Mouse (Mus musculus): ENCODE results near the gene Adamts14.
A peak's percentile ranks its signal among the peaks of the same experiment; 100 is the strongest.

Adamts14 gene

GRCm38 (mm10) chr10:61273081-61273843, at the start of gene Adamts14:
TSS of gene Adamts14 (minus strand) at chr10:61273438.
- DNase-seq (ENCODE audit: low read depth) = peak; percentile 67

DNA sequence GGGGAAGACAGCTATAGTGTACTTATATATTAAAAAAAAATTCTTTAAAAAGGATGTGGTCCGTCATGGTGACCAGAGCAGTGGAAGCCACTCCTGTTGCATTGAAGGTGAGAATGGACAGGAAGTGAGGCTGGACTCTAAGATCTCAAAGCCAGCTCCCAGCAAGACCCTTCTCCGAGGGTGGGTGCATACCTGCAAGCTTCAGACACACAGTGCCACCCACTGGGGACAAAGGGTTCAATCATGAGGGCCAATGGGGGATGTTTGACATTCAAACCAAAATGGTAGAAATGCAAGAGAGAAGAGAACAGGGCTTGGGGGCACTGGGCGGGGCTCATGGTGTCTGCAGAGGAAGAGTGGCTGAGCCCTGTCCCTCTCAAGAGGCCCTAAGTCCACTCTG, 45.3 kb upstream of the Adamts14 start:
- DNase-seq (ENCODE audit: low read depth) = no peak

- no peak for DNase-seq (ENCODE audit: low read depth)
Observed at GRCm38 (mm10) chr10:61315324-61315880, 42.2 kb upstream of the Adamts14 start.

GRCm38 (mm10) chr10:61313750-61314149, 40.5 kb upstream of the Adamts14 start:
- no peak for DNase-seq (ENCODE audit: low read depth)

DNA sequence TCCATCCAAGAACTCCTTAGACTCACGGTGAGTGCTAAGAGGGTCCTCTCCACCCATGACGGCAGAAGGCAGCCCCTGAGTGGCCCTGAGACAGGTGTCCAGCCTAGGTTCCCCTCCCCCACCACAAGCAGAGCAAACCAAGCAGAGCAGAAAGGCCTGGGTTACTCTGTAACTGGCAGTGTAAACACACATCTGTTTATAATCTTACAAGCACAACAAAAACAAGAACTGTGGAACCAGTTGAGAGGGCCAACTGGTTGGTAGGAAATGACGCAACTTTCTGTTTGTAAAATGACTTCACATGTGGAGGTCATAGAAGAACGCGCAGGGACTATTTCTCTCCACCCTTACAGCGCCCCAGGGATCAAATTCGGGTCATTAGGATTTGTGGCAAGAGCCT, 39.5 kb upstream of the Adamts14 start:
- peak; percentile 67 for DNase-seq (ENCODE audit: low read depth)

DNA sequence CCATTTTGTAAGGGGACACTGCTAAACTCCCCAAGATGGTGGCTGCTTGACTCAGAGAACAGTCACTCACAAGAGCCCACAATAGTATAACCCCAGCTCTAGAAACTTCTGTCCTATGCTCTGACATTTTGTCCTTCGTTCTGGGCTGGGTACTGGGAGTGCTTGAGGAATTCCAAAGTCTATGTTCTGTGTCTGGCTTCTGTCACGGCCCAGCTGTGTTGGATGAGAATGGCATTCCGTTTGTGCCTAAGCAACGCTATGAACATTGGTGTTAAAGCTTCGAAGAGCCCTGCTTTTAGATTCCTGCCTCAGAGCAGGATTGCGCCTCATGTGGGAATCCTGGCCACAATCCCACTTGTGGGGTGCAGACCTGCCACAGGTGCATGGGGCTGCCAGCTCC, 38.9 kb upstream of the Adamts14 start:
- no peak for DNase-seq (ENCODE audit: low read depth)

DNA sequence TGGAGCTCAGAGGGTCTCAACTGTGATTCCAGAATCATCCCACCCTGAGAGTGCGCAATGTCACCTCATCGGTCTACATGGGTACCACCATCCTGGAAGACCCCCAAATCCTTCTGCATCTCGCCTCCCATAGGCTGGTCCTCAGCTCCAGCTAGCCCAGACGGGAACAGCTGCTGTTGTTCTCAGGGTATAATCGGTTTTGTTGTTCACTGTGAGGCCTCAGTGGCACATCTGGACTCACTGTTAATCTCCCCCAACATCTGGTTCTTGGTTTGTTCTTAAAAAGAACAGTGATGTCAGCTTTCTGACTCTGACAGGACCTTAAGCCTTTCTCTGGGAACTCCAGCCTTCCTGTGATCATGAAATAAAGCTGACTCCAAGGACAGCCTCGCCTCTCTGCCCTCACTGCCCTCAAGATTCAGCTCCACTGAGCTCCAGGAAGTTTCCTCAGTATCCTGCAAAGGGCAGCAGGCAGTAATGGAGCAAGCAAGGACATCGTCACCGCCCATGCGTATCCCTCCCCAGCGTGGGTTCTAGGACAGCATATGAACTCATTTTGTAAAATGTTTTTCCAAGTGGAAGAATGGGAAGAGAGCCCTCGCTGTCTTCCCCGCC, 35.6 kb upstream of the Adamts14 start:
- peak; percentile 34 for DNase-seq (ENCODE audit: low read depth)

- DNase-seq (ENCODE audit: low read depth) = no peak
Observed at GRCm38 (mm10) chr10:61305928-61306590, 32.8 kb upstream of the Adamts14 start.

GRCm38 (mm10) chr10:61304046-61304445, 30.8 kb upstream of the Adamts14 start:
- DNase-seq (ENCODE audit: low read depth) = peak; percentile 46

- no peak for DNase-seq (ENCODE audit: low read depth)
Observed at GRCm38 (mm10) chr10:61300996-61301395, 27.8 kb upstream of the Adamts14 start.

DNA sequence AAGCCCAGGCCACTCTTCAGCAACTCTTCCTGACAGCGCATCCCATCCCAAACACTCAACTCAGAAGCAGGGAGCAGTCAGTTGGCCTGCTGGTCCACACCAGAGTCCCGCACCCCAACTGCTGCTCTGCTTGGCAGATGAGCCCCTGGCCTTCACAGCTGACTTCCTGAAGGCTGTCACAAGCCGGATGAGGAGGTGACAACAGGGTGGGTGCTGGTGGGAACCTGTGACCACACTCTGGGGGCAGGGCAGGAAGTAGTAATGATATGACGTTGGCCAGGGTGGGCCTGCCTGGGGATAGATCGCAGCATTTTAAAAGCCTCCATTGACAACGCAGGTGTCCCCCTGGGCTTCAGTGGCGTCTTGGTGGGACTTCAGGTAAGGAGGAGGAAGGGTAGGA, 24.2 kb upstream of the Adamts14 start, which contains the start of gene Prf1:
TSS of gene Prf1 (plus strand) at position 357 of the 400 bp plus-strand sequence.
- DNase-seq (ENCODE audit: low read depth) = no peak

- no peak for DNase-seq (ENCODE audit: low read depth)
Observed at GRCm38 (mm10) chr10:61296713-61297445, 23.6 kb upstream of the Adamts14 start.

GRCm38 (mm10) chr10:61294242-61294641, 21.0 kb upstream of the Adamts14 start:
- peak; percentile 87 for DNase-seq (ENCODE audit: low read depth)

DNA sequence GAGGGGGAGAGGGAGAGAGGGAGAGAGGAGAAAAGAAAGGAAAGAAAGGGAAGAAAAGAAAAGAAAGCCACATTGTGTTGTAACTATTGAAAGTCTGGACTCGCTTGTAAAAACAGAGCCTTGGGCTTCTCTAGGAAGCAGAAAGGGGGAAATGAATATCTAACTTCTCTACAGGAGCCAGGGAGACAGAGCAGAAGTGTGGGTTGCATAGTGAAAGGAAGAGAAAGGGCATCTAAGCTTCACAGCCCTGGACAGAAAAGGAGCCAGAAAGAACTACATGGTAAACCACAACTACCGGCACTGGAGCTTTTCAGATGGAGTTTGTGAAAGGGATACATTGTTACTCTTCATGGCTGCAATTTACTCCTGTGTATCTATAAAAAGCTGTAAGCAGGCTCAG, 17.2 kb upstream of the Adamts14 start:
- DNase-seq (ENCODE audit: low read depth) = no peak

DNA sequence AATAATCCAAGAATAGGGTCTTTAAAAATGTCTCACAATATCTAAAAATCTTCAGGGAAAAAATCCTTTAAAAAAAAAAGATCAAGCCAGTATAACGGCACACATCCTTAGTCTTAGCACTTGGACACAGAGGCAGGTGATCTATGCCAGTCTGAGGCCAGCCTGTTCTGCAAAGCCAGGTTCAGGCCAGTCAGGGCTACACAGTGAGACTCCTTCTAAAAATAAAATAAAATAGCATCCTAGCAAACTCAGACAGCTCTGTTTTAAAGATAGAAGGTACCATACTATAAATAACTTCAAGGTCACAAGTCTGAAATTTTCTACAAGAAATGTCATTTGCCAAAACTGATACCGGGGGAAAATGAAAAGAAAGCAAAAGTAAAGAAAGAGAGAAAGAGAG, 16.8 kb upstream of the Adamts14 start:
- DNase-seq (ENCODE audit: low read depth) = no peak

DNA sequence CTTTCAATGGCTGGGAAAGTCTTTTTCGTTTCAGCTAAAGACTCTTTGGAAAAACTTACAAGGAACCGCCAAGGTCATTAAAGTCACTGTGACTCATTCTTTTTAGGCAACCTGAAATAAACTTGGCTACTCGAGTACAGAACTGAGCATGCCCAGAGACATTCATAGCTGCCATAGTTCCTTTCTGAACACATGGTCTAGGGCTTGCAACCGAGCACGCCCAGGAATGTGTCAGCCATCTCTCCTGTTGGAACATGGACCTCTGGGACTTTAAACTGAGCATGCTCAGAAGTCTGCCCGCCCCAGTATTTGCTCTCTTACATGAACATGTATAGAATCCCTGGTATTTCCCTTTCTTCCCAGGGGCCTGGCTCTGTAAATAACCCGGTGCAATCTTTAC, 13.0 kb upstream of the Adamts14 start:
- DNase-seq (ENCODE audit: low read depth) = peak; percentile 94

- DNase-seq (ENCODE audit: low read depth) = peak; percentile 92
Observed at GRCm38 (mm10) chr10:61285271-61285670, 12.0 kb upstream of the Adamts14 start.

- DNase-seq (ENCODE audit: low read depth) = no peak
Observed at GRCm38 (mm10) chr10:61284309-61284708, 11.1 kb upstream of the Adamts14 start.

DNA sequence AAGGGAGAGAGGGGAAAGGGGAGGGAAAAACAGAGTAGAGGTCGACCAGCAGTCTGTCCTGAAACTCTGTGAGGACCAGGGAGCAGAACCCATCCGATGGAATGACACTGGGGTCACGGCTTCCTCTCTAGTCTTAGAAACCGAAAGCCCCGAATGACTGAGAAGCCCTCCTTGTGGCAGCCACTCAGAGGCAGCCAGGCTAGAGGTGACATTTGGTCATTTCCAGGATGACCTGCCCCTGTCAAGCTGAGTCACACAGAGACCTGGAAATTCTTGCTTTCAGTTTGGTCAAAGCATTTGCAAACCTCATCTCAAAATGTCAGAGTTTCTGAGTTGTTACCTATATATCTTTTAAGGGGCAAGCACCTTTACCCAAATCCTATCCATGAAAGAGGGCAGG, 7.9 kb upstream of the Adamts14 start:
- DNase-seq (ENCODE audit: low read depth) = no peak

- peak; percentile 82 for DNase-seq (ENCODE audit: low read depth)
Observed at GRCm38 (mm10) chr10:61277918-61278674, 4.9 kb upstream of the Adamts14 start.

GRCm38 (mm10) chr10:61277051-61277450, 3.8 kb upstream of the Adamts14 start:
- DNase-seq (ENCODE audit: low read depth) = no peak

Data from NIH3T3 (cell line).